Mouse (Mus musculus): ENCODE results near the gene Sox2.

DNA sequence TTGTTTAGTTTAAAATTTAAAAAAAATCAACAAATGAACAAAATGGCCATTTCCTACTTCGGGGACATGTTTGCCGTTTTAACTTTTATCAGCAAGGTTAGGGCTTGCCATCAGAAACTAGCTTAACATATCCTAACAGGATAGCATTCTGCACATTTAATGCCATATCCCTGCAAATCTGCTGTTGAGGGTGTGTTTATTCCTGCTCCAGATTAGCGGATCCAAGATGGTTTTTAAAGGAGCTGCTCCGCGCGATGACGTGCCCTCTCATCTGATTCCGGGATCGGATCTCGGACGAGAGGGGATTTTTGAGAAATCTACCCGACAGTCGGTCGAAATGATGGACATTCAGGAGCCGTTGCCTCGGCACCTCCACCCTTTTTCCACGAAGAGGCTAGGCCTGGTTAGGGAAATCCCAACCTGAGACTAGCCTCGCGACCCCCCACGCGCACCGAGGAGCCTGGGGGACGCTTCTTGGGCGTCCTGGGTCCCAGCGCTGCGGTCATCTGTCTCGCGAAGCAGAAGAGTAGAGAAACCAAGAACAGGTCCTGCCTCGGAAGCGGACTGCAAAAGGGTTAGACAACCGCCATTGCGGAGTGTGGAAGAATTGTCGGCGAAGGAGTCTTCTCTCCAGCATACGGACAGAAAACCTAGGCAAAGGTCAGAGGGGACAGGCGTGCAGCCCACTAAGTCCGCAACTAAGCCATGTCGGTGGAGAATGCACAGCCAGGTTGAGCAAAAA is 8.3 kb upstream of the Sox2 start:
- TF ChIP-seq CTCF (IDR thresholded peaks at IDR 0.05; ENCODE audit: extremely low read depth, insufficient read depth, insufficient read length, insufficient replicate concordance): no peak
- no peak for TF ChIP-seq POLR2A (IDR thresholded peaks at IDR 0.05; ENCODE audit: low read depth, low read length)
